Mouse (Mus musculus): ENCODE results near the gene Mob3b. TPM values are rescaled to one million over a fixed set of nuclear protein-coding genes. Genes with fewer than 3 reads are reported as not detected.

The Mob3b gene
- 1 to 10 TPM; 5.8 to 6.5 TPM for polyA plus RNA-seq (2017; shearing (Covaris generic))

- peak; percentile 90 for ATAC-seq
Measured at GRCm38 (mm10) chr4:35156751-35157611, at the start of gene Mob3b. Gene Mob3b (minus strand): TSS chr4:35157484.

GRCm38 (mm10) chr4:35204659-35205058 lies 47.4 kb upstream of the Mob3b start:
- ATAC-seq, result no peak

- ATAC-seq, result no peak
Measured at GRCm38 (mm10) chr4:35203724-35204123, 46.4 kb upstream of the Mob3b start.

- no peak for ATAC-seq
Measured at GRCm38 (mm10) chr4:35201700-35202099, 44.4 kb upstream of the Mob3b start.

GRCm38 (mm10) chr4:35192725-35193124 lies 35.4 kb upstream of the Mob3b start:
- ATAC-seq, result peak; percentile 37

- ATAC-seq, result no peak
Measured at GRCm38 (mm10) chr4:35189794-35190193, 32.5 kb upstream of the Mob3b start.

- no peak for ATAC-seq
Measured at GRCm38 (mm10) chr4:35187617-35188326, 30.5 kb upstream of the Mob3b start.

- ATAC-seq, result no peak
Measured at GRCm38 (mm10) chr4:35177926-35178645, 20.8 kb upstream of the Mob3b start.

GRCm38 (mm10) chr4:35175566-35175965 lies 18.3 kb upstream of the Mob3b start:
- no peak for ATAC-seq

- ATAC-seq, result no peak
Measured at GRCm38 (mm10) chr4:35173551-35173950, 16.3 kb upstream of the Mob3b start.

GRCm38 (mm10) chr4:35172471-35172870 lies 15.2 kb upstream of the Mob3b start:
- no peak for ATAC-seq

GRCm38 (mm10) chr4:35169571-35170125 lies 12.4 kb upstream of the Mob3b start:
- ATAC-seq, result no peak

GRCm38 (mm10) chr4:35167855-35168254 lies 10.6 kb upstream of the Mob3b start:
- no peak for ATAC-seq

GRCm38 (mm10) chr4:35165947-35166346 lies 8.7 kb upstream of the Mob3b start:
- no peak for ATAC-seq

GRCm38 (mm10) chr4:35165275-35165674 lies 8.0 kb upstream of the Mob3b start:
- ATAC-seq, result no peak

GRCm38 (mm10) chr4:35157815-35158214 lies 531 bp upstream of the Mob3b start:
- ATAC-seq, result no peak

- peak; percentile 46 for ATAC-seq
Measured at GRCm38 (mm10) chr4:35156149-35156611, 1.1 kb downstream of the Mob3b start.

- peak; percentile 18 for ATAC-seq
Measured at GRCm38 (mm10) chr4:35155132-35155922, 2.0 kb downstream of the Mob3b start.

- ATAC-seq, result no peak
Measured at GRCm38 (mm10) chr4:35154051-35154450, 3.2 kb downstream of the Mob3b start.

- ATAC-seq, result no peak
Measured at GRCm38 (mm10) chr4:35151756-35152155, 5.5 kb downstream of the Mob3b start, which contains the start of gene Ifnk. Gene Ifnk (plus strand): TSS chr4:35152056.

GRCm38 (mm10) chr4:35150706-35151105 lies 6.6 kb downstream of the Mob3b start:
- no peak for ATAC-seq

GRCm38 (mm10) chr4:35148326-35148725 lies 9.0 kb downstream of the Mob3b start:
- no peak for ATAC-seq

Data from CD4-positive, CD25-positive, alpha-beta regulatory T cell, adult 4 months (primary cell).